Mouse (Mus musculus) C2C12 (cell line): ENCODE data around the gene Slc25a39.

Experiments used
- CEBPB ChIP-seq: IDR thresholded peaks from one replicate; pipeline ENCODE4 v1.6.1; 2011; ENCODE audit warnings: low read depth, mild to moderate bottlenecking, control low read depth, moderate library complexity
- CTCF ChIP-seq: IDR thresholded peaks from one replicate; pipeline ENCODE4 v1.5.1; 2011; ENCODE audit not compliant: control insufficient read depth, insufficient read depth, insufficient read length
- FOSL1 ChIP-seq: IDR thresholded peaks from one replicate; pipeline ENCODE4 v1.8.0; 2011; ENCODE audit warnings: mild to moderate bottlenecking, low read length; ENCODE audit not compliant: poor library complexity, insufficient read depth, severe bottlenecking
- MYOD1 ChIP-seq: IDR thresholded peaks from one replicate; pipeline ENCODE4 v1.6.1; 2011; ENCODE audit warnings: low read depth; ENCODE audit not compliant: control insufficient read depth, insufficient read length
- USF1 ChIP-seq: IDR thresholded peaks from one replicate; pipeline ENCODE4 v1.6.1; 2011; ENCODE audit warnings: low read depth, mild to moderate bottlenecking, control low read depth, moderate library complexity

DNA sequence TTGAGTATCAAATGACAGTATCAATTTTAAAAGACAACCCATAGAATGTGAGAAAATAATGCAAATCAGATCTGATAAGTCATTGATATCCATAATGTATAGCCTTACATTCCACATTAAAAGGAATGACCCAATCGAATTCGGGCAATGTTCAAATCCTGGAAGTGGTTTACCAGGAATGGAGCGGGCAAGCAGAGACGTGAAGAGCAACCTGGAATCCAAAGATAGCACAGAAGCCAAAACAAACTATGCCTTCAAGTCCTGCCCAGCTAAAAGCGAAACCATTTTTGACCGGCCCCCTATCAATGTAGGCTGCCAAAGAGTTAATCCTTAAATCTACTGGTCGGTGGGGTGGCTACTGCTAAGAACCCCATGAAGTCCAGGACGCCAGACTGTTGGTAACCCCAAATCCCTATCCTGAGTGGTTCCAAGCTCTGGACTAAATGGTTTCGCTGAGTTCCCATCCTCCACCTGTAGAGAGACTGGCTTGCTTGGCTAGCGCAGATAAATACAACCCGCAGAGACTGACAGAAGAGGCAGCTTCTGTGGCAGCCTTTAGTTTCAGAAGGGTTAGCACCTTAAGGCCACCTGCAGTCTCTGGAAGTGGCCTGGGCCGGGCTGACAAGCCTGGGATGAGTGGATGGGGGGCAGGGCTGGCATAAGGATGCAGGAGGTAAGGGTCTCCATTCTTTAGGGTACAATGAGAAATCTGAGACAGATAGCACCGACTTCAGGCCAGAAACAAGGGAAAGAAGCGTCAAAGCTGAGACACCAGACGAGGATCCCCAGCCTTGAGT is 15.1 kb downstream of the Slc25a39 start:
- TF ChIP-seq CTCF: no peak
- TF ChIP-seq FOSL1: no peak
- no peak for TF ChIP-seq MYOD1
- TF ChIP-seq USF1: no peak
- no peak for TF ChIP-seq CEBPB
